Mouse (Mus musculus) lung, postnatal 0 days (tissue): ENCODE results near the gene Galnt16.

Experiments used
- CTCF ChIP-seq: IDR thresholded peaks from 2 replicates; pipeline ENCODE4 v1.5.1; 2016; ENCODE audit warnings: antibody characterized with exemption, mild to moderate bottlenecking
- EP300 ChIP-seq: IDR thresholded peaks from 2 replicates; pipeline ENCODE4 v1.6.1; 2016; ENCODE audit warnings: antibody characterized with exemption, mild to moderate bottlenecking, control low read depth

- no peak for TF ChIP-seq CTCF
- no peak for TF ChIP-seq EP300
These were observed 94.2 kb downstream of the Galnt16 start for GRCm38 (mm10) chr12:80612113-80612791.
